ENCODE assay signal across 23 mouse cellular contexts in the genomic region with DNA sequence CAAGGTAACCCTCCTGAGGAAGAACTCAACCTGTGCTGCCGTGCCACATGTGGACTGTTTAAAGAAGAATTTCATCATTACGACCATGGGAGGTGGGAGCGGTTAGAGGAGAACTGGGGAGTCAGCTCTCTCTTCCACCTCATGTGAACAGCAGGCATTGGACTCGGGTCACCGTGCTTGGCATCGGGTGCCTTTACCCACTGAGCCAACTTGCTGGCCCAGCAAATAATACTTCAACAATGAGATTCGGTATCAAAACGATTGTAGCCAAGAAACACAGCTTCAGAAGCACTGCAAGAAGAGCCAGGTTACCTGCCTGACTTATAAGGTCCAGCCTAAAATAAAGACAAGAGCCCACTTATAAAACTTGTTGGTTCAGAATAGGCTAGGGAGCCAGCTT.
"Had no signal": no experiment of that assay in that cellular context is flagged by ENCODE, and none has a peak within 500 bp of the region (broad histone marks: within the 10 kb centered on the region; RNA-seq: fewer than 3 reads in every experiment).

No protein-coding gene starts in this region.

- DNase-seq: kidney, postnatal 25 days; layer of hippocampus, adult 9-11 months; liver; liver, postnatal 0 days; lung, embryonic 14.5 days; right cerebral cortex, adult 18-20 months; right cerebral cortex, postnatal 14 days; right cerebral cortex, postnatal 4 days; thymus, adult 2 months; thymus, postnatal 14 days; thymus, postnatal 4 days had no signal

- H3K9ac ChIP-seq: limb, embryonic 13.5 days; liver, embryonic 14.5 days; liver, postnatal 0 days; lung, embryonic 14.5 days; midbrain, embryonic 12.5 days; midbrain, embryonic 15.5 days; neural tube, embryonic 12.5 days; neural tube, embryonic 15.5 days had no signal

- H3K4me1 ChIP-seq: limb, embryonic 10.5 days; limb, embryonic 13.5 days; midbrain, embryonic 12.5 days; midbrain, embryonic 15.5 days; neural tube, embryonic 12.5 days; neural tube, embryonic 15.5 days had no signal

- H3K9me3 ChIP-seq: limb, embryonic 10.5 days; limb, embryonic 13.5 days; midbrain, embryonic 12.5 days; midbrain, embryonic 15.5 days; neural tube, embryonic 12.5 days; neural tube, embryonic 15.5 days had no signal

- H3K27me3 ChIP-seq: limb, embryonic 13.5 days; midbrain, embryonic 12.5 days; midbrain, embryonic 15.5 days; neural tube, embryonic 12.5 days; neural tube, embryonic 15.5 days had no signal

- H3K27ac ChIP-seq: kidney, postnatal 0 days; layer of hippocampus, adult 2 months; limb, embryonic 10.5 days; limb, embryonic 13.5 days; liver, embryonic 14.5 days; macrophage; midbrain, embryonic 12.5 days; midbrain, embryonic 15.5 days; neural tube, embryonic 12.5 days; neural tube, embryonic 15.5 days; stomach, postnatal 0 days had no signal

- H3K4me3 ChIP-seq: layer of hippocampus, adult 2 months; limb, embryonic 10.5 days; limb, embryonic 13.5 days; midbrain, embryonic 12.5 days; midbrain, embryonic 15.5 days; neural tube, embryonic 12.5 days; neural tube, embryonic 15.5 days had no signal

- H3K4me2 ChIP-seq: limb, embryonic 13.5 days; lung, embryonic 14.5 days; midbrain, embryonic 12.5 days; midbrain, embryonic 15.5 days; neural tube, embryonic 12.5 days; neural tube, embryonic 15.5 days had no signal

- ATAC-seq: liver, postnatal 0 days; lung, postnatal 0 days; midbrain, embryonic 15.5 days had no signal
